Mouse (Mus musculus): Measurements from ENCODE around the gene 5530401A14Rik.

Gene 5530401A14Rik

DNA sequence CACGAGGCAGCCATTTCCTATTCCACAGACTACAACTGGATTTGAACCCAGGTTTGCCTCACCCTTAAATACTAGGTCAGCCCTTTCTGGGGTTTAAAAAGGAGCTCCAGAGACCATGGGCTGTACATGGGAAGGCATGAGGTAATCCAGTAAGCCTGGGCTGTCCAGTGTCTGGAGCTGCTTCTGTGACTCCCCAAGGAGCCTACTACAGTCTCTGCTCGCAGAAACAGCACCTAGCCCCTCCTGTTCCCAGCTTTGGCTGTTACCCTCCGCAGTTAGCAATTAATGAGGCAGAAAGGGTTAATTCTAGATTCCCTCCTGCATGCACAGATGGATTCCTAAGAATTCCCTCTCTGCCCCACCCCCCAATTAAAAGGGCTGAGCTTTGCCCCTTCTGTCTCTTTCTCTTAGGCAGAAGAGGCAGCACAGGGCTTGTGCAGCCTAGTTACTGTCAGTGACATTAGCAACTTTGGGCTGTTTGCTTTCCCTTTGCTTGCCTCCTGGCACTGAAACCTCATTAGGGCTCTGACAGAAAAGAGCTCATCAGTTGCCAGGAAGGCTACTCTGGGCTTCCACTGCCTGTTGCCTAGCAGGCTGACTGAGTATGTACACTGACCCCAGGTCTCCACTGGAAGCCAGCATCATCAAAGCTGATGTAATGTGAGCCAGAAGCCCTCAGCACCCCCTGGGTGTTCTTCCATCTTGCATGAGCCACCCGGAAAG, at the start of gene 5530401A14Rik:
TSS of gene 5530401A14Rik (plus strand) at position 424 of the 723 bp plus-strand sequence.
- peak; percentile 11 for DNase-seq (ENCODE audit: low spot score)

DNA sequence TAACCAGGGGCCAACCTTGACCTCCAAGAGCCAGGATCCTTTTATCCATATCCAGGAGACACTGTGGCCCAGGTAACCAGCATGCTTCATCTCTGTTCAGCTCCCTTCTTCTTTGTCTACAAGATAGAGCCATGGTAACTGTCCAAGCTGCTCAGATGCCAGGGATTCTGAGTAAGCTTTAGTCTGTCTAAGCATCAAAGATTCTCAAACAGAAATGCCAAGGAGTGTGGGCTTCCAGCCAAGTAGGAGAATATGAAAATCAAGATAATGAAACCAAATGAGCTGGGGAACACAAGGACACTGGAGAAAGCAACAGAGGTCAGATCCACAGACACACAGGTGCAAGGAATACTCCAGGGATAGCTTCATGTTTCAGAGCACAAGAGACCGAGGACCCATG, 45.7 kb upstream of the 5530401A14Rik start:
- DNase-seq (ENCODE audit: low spot score), result no peak

DNA sequence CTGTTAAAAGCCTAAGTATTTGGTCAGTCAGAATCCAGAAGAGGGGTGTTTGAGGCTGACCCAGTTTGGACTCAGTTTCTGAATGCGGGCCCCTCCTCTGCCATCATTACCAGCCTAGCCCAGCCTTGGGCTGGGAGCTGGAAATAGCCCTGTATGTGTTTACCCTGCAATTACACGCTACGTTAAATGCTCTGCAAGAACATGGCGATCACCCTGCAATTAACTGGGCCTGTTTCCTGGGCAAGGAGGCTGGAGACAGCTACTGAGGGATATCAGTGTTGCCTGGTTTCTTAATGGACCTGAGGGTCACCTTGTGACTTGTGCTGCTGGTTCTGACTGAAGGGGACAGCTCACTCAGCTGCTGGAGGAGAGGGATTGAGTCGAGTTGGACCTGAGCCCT, 43.9 kb upstream of the 5530401A14Rik start:
- no peak for DNase-seq (ENCODE audit: low spot score)

DNA sequence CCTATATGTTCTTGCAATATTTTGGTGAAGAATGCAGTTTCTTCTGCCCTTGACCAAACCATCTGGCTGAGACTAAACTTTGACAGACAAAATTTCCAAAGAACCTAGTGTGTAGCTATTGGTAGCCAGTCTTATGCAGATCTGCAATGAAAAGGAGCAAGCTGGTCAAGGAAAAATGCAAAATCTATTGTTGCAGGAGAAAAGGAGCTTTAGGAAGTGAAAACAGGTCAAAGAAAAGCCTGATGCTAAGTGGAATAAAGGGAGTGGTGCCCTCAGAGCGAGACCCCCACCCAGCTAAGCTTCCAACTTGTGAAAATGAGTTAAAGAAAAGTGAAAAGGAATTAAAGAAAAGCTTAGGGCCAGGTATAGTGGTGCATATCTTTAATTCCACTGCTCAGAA, 28.1 kb upstream of the 5530401A14Rik start:
- no peak for DNase-seq (ENCODE audit: low spot score)

DNA sequence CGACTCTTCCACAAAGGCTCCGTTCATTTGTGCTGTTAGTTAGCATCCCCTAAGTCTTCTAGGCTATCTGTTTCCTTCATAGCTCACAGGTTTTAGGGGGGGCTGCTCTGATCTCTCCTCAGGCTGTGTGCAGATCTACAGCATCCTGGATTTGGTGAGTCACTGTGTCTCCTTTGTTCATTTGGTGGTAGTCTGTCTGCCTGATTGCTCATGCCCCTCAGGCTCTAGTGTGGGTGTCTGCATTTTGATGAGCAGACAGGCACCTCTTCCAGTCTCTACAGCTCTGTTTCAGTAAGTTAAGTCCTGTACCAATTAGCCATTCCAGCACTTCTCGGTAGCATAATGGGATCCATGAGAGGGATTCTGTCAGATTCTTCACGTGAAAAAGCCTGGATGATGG, 22.0 kb upstream of the 5530401A14Rik start:
- no peak for DNase-seq (ENCODE audit: low spot score)

DNA sequence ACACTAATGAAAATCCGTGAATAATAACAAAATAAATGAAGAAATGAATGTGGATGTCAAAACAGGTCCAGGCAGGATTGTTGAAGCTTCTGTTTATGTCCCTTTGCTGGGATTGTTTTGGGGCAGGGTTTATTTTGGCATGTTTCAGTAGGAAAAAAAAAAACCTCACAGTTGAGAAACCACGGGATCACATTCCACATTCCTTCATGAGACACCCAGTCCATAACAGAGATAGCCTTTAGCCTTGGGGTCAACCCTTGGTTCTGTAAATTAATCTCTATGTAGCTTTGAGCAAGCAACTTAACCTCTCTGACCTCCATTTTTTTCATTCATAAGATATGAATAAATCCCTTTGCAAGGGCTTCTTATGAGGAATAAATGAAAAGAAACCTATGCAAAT, 19.5 kb upstream of the 5530401A14Rik start:
- no peak for DNase-seq (ENCODE audit: low spot score)

DNA sequence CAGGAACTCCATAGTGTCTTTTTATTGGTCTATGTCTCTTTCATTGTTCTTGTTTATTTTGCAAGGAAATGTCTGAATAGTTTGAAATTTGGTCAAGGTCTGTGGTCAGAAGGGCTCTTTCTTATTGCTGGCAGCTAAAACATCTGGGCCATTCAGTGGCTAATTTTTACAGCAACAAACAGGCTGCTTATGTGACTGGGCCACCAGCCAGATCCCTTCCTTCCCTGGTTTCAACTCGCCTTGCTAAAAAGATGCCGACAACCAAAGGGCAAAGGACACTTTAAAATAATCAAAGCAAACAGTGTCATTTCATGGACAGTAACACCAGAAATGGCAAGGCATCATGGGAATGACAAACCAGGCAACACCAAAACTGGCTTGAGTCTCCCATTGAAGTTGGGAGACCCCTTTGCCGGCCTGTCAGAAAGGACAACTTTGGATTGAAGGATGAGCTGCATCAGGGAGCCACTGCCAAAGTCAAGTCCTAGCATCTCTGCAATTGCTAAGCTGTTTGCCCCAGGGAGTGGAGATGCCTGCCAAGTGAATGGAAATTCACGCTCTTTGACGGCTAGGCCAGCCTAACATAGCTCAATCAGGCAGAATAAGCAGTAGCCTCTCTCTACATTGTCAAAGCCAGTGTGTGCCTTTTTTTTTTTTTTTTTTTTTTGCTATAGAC, 15.3 kb upstream of the 5530401A14Rik start:
- no peak for DNase-seq (ENCODE audit: low spot score)

DNA sequence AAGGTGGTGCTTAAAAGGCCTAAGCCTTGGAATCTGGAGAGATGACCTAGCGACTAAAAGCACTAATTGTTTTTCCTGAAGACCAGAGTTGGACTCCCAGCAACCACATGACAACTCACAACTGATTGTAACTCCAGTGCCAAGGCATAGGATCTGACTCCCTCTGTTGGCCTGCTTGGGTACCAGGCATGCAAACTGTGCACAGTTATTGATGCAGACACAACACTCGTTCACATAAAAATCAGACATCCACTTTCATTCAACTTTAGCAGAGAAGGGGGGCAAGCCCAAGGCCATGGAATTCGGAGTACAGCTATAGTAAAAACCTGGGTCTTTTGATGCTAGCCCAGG, 14.8 kb upstream of the 5530401A14Rik start:
- DNase-seq (ENCODE audit: low spot score), result no peak

DNA sequence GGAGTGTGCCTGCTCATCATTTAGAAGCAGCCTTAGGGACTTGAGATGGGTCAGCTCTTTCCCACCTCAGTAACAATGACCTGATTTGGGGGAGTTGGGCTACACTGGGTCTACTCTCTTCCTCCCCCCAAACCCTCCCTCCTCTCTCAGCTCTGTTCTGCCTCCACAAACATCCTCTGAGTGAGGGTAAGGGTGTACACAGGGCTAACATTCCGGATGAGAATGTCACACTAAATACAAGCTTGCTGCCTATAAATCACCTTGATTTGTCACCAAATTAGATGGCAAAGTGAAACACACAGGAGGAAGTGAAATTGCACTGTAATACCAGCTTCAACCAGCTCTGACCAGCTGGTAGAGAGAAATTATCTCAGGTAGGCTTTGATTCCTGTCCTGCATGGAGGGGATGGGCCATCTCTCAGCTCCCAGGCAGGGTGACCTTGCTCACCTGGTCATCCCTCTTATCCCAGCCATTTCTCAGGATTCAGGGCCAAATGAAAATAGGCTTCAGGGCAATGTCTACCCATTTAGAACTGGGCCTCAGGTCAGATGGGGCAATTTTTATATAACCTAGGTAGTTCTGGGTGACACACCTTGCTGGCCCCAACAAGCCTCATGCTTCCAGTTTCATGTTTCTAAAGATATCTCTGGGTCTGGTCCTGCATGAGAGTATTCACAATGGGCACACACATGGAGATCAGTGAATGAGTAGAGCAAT, 12.5 kb upstream of the 5530401A14Rik start:
- DNase-seq (ENCODE audit: low spot score), result no peak

DNA sequence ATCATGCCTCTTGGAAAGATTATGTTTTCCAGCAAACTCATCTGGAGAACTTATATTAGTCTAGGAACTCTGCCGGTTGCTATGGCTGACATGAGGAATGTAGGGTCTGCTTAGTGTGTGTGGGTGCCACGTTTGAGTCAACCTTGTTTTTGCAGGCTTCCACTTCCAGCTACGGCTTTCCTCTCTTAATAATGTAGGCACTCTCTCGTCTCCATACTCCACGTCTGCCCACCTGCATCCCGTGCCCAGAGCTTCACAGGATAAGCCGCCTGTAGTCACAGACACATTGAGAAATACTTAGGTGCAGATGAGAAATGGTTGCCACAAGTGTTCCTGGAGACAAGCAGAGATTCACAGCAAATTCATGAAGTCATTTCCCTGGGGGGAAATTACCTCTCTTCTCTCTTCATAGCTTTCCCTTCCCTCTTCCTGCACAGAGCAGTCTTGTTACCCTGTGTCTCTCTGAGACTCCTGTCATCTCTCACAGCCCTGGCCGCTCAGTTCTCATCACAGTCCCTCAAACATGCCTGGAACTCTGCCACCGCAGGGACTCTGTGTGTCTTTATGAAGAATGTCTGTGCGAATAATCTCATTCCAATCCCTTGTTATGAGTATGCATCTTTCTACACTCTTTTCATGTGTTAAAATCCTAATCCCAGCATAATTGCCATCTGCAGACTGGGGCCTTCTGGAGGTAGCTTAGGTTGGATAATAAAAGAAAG, 5.3 kb downstream of the 5530401A14Rik start:
- DNase-seq (ENCODE audit: low spot score), result no peak

DNA sequence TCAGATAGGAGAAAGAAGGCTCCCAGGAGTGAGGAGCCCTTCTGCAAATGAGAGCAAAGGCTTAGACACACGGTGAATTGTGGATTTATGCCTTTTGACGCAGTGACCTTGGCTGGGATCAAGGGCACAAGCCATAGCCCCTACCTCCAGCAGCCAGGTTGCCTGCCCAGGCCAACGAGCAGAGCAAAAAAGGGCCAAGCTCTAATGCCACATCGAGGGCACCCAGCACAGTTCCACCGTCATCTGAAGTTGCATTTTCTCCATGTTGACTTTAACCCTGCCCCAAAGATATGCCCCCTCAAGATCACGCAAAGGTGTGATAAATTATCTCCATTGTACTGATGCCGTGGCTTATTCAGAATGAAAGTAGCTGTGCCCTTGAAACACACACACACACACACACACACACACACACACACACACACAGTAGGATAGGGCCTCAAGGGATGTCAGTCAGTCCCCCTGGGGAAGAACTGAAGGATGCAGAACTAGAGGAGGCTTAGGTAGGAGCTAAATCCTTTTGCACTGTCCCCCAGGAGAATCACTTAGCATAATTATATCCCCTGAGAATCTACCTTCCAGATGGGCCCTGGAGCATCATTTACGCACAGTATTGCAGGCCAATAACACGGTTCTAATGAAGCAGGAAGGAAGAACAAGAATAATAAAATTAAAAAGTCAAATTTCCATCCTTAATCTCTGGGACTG, 11.2 kb downstream of the 5530401A14Rik start:
- DNase-seq (ENCODE audit: low spot score), result no peak

DNA sequence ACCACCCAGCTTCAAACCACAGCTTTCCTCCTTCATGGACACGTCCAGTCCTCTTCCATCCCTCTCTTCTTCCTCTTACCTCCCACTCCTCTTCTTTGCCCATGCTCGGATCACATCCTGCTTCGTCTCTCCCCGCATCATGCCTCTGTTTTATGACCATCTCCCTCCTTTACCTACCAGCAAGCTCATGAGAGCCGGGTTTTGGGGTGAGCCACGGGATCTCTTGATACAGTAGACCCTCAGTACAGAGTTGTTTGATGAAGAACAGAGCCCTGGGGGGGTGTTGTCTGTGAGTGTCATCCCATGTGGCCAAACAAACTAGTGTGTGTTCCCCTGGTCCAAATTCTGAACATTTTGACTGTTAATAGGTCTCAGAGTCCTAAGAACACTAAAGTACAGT, 36.0 kb downstream of the 5530401A14Rik start:
- DNase-seq (ENCODE audit: low spot score), result no peak

DNA sequence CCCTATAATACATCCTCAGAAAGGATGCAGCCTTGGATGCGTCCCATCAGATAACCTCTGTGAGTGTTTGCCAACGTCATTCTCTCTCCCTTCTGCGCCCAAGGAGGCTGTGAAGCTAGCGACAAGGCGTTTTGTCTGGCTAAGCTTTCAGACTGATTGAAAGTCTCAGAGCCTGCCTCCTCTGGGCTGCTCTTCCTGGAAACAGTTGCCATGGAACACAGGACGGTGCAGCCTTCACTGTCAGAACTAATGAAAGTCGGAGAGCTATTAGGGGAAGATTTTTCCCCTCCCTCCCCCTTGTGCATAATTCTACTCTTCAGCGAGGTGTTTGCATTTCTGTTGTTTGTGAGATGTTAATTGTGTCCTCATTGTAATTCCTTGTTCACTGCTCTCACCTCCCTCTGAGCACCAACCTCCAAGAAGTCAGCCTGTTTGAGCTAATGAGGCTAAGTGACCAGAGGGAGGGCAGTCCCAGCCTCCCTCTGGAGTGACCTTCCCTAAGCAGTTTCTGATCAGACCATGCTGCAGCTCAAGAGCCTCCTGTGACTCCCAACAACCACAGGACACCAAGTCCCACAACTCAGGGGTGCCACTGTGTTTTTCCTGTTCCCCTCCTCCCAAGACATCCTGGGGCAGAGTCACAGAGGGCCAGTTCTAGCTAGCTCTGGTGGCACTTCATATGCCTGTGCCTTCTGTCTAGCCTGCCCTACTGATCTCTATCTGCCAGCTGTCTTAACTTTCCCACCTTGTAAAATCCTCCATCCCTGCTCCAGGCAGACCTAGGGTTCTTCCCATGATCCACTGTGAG, 37.3 kb downstream of the 5530401A14Rik start:
- DNase-seq (ENCODE audit: low spot score), result no peak

DNA sequence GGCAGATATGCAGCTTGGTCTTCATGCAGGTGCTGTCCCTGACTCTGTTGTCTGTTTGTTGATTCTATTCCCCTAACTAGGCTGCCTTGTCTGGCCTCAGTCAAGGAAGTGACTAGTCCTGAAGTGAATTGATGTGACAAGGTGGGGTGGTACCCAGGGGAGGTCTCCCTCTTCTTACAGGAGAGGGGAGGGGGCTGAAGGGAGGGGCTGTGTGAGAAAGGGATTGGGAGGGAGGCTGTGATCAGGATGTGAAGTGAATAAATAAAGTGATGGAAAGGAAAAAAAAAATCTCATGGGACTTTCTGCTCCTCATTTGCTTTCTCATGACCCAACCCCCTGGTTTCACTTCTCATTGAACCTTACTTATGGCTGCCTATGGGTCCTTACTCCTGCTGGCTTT, 41.8 kb downstream of the 5530401A14Rik start:
- no peak for DNase-seq (ENCODE audit: low spot score)

DNA sequence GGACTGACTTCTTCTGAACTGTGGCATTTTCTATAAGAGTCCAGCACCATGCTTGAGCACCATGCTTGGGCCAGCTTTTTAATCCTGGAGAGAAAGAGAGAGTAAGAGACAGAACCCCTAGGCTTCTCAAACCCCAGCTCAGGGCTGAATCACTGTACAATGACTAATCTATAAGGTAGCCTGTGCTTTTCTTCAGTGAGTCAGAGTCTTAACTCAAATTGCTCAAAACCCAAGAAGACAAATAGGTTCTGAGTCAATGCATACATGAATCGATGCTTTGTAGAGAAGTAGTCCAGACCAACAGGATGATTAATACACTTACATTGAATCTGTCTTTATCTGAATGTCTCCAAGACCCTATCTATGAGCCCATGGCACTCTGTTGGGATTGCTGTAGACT, 48.3 kb downstream of the 5530401A14Rik start:
- DNase-seq (ENCODE audit: low spot score), result no peak

DNA sequence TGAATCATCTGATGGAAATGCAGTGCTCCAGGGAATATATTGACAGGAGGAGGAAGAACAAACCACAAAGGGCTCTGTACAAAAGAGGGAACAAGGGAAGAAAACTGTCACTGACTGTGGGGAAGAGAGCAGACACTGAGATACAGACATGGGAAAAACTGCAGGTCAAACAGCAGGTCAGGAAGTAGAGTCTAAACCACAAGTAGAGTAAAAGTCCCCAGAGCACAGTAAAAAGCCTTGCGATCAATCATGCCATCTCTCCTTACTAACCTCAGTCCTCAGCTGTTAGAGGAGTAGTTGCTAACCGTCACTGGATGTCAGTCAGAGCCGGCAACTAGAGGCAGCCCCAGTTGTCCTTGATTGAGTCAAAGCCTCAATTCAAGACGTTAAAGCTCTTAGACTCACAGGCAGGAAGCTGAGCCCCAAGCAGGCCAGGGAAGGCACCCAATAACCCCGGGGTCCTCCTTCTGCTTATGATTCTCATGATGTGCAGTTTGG, 49.0 kb downstream of the 5530401A14Rik start:
- no peak for DNase-seq (ENCODE audit: low spot score)

DNA sequence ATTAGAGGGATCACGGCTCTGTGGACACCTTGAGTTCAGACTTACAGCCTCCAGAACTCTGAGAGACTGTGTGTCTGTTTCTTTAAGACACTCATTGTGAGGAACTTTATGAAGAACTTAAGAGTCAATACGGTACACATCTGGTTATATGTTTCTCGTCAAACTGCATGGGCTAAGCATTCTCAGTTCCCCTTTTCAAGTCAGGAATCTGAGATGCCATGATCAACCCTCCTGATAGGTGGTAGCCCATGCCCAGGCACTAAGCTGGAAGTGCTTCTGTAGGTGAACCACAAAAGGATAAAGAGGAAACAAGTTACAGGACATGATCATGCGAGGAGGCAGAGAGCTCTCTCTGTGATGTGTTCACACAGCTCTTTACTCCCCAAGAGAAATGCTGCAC, 52.6 kb downstream of the 5530401A14Rik start:
- DNase-seq (ENCODE audit: low spot score), result no peak

DNA sequence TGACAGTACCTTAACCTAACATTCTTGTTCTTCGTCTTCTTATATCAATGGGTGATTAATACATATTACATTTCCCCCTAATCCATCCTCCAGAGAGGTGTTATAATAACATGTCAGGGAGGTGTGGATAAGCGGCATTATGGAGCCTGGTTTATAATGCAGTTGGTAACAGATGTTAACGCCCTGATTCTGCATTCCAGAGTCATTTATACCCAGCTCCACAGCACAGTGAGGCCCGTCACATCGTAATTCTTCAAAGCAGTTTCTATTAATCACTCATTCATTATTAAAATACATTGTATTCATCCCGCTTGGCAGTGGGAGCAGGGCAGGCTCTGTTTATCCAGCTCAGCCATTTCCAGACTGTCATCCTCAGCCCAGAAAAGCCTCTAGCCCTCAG, 55.0 kb downstream of the 5530401A14Rik start:
- no peak for DNase-seq (ENCODE audit: low spot score)

DNA sequence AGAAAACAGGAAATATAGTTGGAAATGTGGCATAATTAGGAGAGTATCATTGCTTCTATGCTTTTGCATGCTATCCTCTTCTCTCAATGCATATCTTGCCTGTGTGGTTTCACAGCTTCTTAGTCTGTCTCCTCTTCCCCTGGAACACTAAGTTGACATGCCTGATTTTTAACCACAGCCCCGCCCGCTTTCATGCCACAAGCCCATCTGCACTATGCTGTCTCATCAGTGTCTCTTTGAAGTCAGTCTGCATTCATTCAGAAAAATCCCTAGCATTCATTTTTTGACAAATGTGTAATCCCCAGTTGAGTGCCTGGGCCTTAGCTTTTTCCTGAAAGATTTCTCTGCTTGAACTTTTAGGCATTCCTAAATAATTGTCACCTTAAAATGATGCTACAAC, 62.6 kb downstream of the 5530401A14Rik start:
- no peak for DNase-seq (ENCODE audit: low spot score)

DNA sequence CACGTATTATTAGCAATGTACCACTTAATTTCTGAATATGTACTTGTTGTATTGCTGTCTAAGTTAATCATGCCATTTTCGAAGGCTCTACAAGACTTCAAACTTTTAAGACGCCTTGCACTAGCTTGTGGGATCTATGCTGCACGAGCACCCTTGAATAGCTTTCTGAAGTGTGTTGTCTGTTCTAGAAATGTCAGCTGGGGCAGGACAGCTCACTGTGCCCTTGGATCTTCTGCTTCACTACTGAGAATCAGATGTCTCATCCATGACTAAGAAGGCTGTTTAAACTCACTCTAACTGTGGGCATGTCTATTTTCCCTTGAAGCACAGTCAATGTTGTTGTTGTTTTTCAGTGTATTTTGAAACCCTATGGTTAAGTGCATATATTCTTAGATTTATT, 63.2 kb downstream of the 5530401A14Rik start:
- DNase-seq (ENCODE audit: low spot score), result no peak

DNA sequence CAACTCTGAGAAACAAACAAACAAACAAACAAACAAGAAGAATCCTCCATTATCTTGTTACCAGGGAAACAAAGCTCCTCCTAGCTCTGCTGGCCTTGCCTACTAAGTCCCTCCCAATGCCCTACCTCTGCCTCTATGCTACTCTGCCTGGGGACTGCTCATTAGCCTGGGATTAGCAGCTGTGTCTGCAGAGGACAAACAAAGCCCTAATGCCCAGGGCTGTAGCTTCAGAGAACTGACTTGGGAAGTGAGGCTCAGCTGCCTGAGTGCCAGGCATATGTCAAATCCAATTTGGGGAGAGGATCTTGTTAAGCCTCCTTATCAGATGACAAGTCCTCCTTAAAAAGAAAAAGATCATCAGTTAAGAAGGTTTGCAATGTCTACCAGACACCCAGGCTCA, 65.9 kb downstream of the 5530401A14Rik start:
- DNase-seq (ENCODE audit: low spot score), result no peak

Data from testis, postnatal 14 days (tissue).